Mouse (Mus musculus): Measurements from ENCODE around the gene Aptx. TPM values are rescaled to one million over a fixed set of nuclear protein-coding genes. Genes with fewer than 3 reads are reported as not detected.
A peak's percentile ranks its signal among the peaks of the same experiment; 100 is the strongest.

The Aptx gene
- polyA plus RNA-seq, 2 experiments, result 18.8 to 28.6 TPM

DNA sequence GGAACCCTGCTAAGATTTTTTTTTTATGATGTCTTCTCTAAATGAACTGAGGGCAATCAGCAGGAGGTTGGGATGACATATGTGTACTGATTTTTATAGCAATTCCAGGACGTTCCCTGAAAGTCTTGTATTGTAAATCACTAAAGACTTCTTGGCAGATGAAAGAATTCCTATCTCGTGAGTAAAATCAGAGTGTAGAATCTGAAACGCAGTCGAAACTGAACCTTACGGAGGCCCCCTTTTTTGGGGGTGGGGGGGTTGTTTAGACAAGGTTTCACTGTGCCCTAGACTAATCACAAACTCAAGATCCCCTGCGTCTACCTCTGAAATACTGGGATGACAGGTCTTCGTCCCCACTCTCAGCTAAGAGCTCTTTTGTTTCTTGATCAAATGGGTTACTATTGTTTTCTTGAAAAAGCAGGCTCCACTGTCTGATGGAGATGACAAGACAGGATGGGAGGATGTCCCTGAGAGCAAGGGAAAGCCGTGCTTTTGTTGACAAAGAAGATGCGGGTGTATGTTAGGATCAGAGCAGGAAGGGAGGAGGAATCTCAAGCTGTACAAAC lies 799 bp upstream of the Aptx start:
- Histone ChIP-seq H3K27me3 (ENCODE audit: control insufficient read depth, insufficient read depth, low read length) (no peaks in the 10 kb centered on the region), H3K27ac (replicated peaks; ENCODE audit: low read depth, low read length) (peak overlapping the region; percentile 90), H3K9me3 (ENCODE audit: control insufficient read depth, low read length) (no peaks in the 10 kb centered on the region), H3K4me1 (ENCODE audit: control insufficient read depth, insufficient read depth, low read length) (peaks cover 16% of the 10 kb centered on the region), H3K36me3 (ENCODE audit: control insufficient read depth, insufficient read depth, low read length) (no peaks in the 10 kb centered on the region), H3K4me2 (replicated peaks; ENCODE audit: low read depth, low read length, severe bottlenecking) (peak overlapping the region; percentile 55), H3K9ac (ENCODE audit: low read depth, low read length, severe bottlenecking) (peak overlapping the region; percentile 62), H3K4me3 (replicated peaks; ENCODE audit: low read length) (peak overlapping the region; percentile 52)
- ATAC-seq (ENCODE audit: low FRiP score, low read depth) (no peak), DNase-seq (ENCODE audit: low spot score) (peak; percentile 38)
- no peak for TF ChIP-seq POLR2A (IDR thresholded peaks at IDR 0.05; ENCODE audit: borderline replicate concordance, extremely low read depth, insufficient read depth, insufficient read length)
- WGBS, result 29% methylated on average over 9 of the region's 9 CpGs

- DNase-seq (ENCODE audit: low spot score), result no peak
- no peak overlapping the region for H3K27ac ChIP-seq (replicated peaks; ENCODE audit: low read depth, low read length)
Observed at GRCm38 (mm10) chr4:40701796-40702195, 1.2 kb downstream of the Aptx start.

GRCm38 (mm10) chr4:40700216-40700615 lies 2.8 kb downstream of the Aptx start:
- H3K27ac ChIP-seq (replicated peaks; ENCODE audit: low read depth, low read length), result no peak overlapping the region
- H3K9ac ChIP-seq (ENCODE audit: low read depth, low read length, severe bottlenecking), result no peak overlapping the region
- no peak for TF ChIP-seq POLR2A (IDR thresholded peaks at IDR 0.05; ENCODE audit: borderline replicate concordance, extremely low read depth, insufficient read depth, insufficient read length)
- H3K36me3 ChIP-seq (ENCODE audit: control insufficient read depth, insufficient read depth, low read length), result peaks cover 18% of the 10 kb centered on the region
- no peak overlapping the region for H3K4me2 ChIP-seq (replicated peaks; ENCODE audit: low read depth, low read length, severe bottlenecking)
- H3K9me3 ChIP-seq (ENCODE audit: control insufficient read depth, low read length), result no peaks in the 10 kb centered on the region
- H3K4me1 ChIP-seq (ENCODE audit: control insufficient read depth, insufficient read depth, low read length), result peaks cover 16% of the 10 kb centered on the region
- no peak overlapping the region for H3K4me3 ChIP-seq (replicated peaks; ENCODE audit: low read length)
- no peak for DNase-seq (ENCODE audit: low spot score)
- 85% methylated on average over 8 of the region's 8 CpGs for WGBS
- no peak for ATAC-seq (ENCODE audit: low FRiP score, low read depth)
- no peaks in the 10 kb centered on the region for H3K27me3 ChIP-seq (ENCODE audit: control insufficient read depth, insufficient read depth, low read length)

More at GRCm38 (mm10) chr4:40701796-40702195, 1.2 kb downstream of the Aptx start:
- ATAC-seq (ENCODE audit: low FRiP score, low read depth), result no peak
- Histone ChIP-seq H3K4me2 (replicated peaks; ENCODE audit: low read depth, low read length, severe bottlenecking) (peak overlapping the region; percentile 65), H3K27me3 (ENCODE audit: control insufficient read depth, insufficient read depth, low read length) (no peaks in the 10 kb centered on the region), H3K4me1 (ENCODE audit: control insufficient read depth, insufficient read depth, low read length) (peaks cover 16% of the 10 kb centered on the region), H3K4me3 (replicated peaks; ENCODE audit: low read length) (peak overlapping the region; percentile 52), H3K9ac (ENCODE audit: low read depth, low read length, severe bottlenecking) (peak overlapping the region; percentile 62), H3K36me3 (ENCODE audit: control insufficient read depth, insufficient read depth, low read length) (peaks cover 4% of the 10 kb centered on the region; the same call in 1 of the 2 replicates), H3K9me3 (ENCODE audit: control insufficient read depth, low read length) (no peaks in the 10 kb centered on the region)
- 88% methylated on average over 3 of the region's 3 CpGs for WGBS
- TF ChIP-seq POLR2A (IDR thresholded peaks at IDR 0.05; ENCODE audit: borderline replicate concordance, extremely low read depth, insufficient read depth, insufficient read length), result no peak

GRCm38 (mm10) chr4:40697059-40697458 lies 5.9 kb downstream of the Aptx start:
- Histone ChIP-seq H3K4me1 (ENCODE audit: control insufficient read depth, insufficient read depth, low read length) (peaks cover 3% of the 10 kb centered on the region; the same call in 1 of the 2 replicates), H3K9ac (ENCODE audit: low read depth, low read length, severe bottlenecking) (no peak overlapping the region), H3K4me3 (replicated peaks; ENCODE audit: low read length) (no peak overlapping the region), H3K4me2 (replicated peaks; ENCODE audit: low read depth, low read length, severe bottlenecking) (no peak overlapping the region), H3K27me3 (ENCODE audit: control insufficient read depth, insufficient read depth, low read length) (no peaks in the 10 kb centered on the region), H3K27ac (replicated peaks; ENCODE audit: low read depth, low read length) (no peak overlapping the region), H3K36me3 (ENCODE audit: control insufficient read depth, insufficient read depth, low read length) (peaks cover 48% of the 10 kb centered on the region), H3K9me3 (ENCODE audit: control insufficient read depth, low read length) (no peaks in the 10 kb centered on the region)
- DNase-seq (ENCODE audit: low spot score) (no peak), ATAC-seq (ENCODE audit: low FRiP score, low read depth) (no peak)
- TF ChIP-seq POLR2A (IDR thresholded peaks at IDR 0.05; ENCODE audit: borderline replicate concordance, extremely low read depth, insufficient read depth, insufficient read length), result no peak
- 81% methylated on average over 7 of the region's 7 CpGs for WGBS

GRCm38 (mm10) chr4:40691100-40691499 lies 11.9 kb downstream of the Aptx start:
- Histone ChIP-seq H3K4me2 (replicated peaks; ENCODE audit: low read depth, low read length, severe bottlenecking) (no peak overlapping the region), H3K9ac (ENCODE audit: low read depth, low read length, severe bottlenecking) (no peak overlapping the region), H3K36me3 (ENCODE audit: control insufficient read depth, insufficient read depth, low read length) (peaks cover 64% of the 10 kb centered on the region), H3K4me1 (ENCODE audit: control insufficient read depth, insufficient read depth, low read length) (no peaks in the 10 kb centered on the region; the same call in 1 of the 2 replicates), H3K9me3 (ENCODE audit: control insufficient read depth, low read length) (no peaks in the 10 kb centered on the region), H3K4me3 (replicated peaks; ENCODE audit: low read length) (no peak overlapping the region), H3K27me3 (ENCODE audit: control insufficient read depth, insufficient read depth, low read length) (no peaks in the 10 kb centered on the region), H3K27ac (replicated peaks; ENCODE audit: low read depth, low read length) (0 out of 2 replicates have a peak overlapping the region, but pooled peaks have one; percentile 5)
- ATAC-seq (ENCODE audit: low FRiP score, low read depth), result peak; percentile 69
- TF ChIP-seq POLR2A (IDR thresholded peaks at IDR 0.05; ENCODE audit: borderline replicate concordance, extremely low read depth, insufficient read depth, insufficient read length), result no peak
- 28% methylated on average over 11 of the region's 11 CpGs for WGBS
- no peak for DNase-seq (ENCODE audit: low spot score)

Data from limb, embryonic 14.5 days (tissue).